Mouse (Mus musculus): ENCODE results near the gene Rbfox3.

The Rbfox3 gene

GRCm38 (mm10) chr11:118911307-118912070 lies at the start of gene Rbfox3:
Rbfox3 (minus strand) TSS chr11:118911597.
- DNase-seq (ENCODE audit: low read depth, low spot score) = peak; percentile 47

- DNase-seq (ENCODE audit: low read depth, low spot score) = peak; percentile 25
Measured at GRCm38 (mm10) chr11:118960649-118961048, 49.3 kb upstream of the Rbfox3 start.

- DNase-seq (ENCODE audit: low read depth, low spot score) = no peak
Measured at GRCm38 (mm10) chr11:118957070-118957471, 45.7 kb upstream of the Rbfox3 start.

DNA sequence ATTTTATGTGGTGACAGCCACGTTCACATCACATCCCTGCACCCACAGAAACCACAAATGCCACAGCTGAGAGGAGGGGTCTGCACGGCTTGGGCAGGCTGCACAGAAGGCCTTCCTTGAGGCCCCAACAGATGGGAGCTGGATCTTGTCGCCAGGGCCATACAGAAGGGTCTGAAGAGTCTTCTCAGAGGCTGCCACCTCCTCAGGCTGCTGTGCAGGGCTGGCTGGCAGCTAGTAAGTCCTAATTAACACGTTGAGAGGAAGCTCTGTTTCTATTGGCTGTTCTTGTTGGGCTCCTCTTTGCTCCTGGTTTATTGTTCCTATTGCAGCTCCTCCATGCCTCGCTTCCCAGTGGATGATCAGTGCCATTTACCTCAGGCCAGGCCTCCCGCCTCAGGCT lies 43.6 kb upstream of the Rbfox3 start:
- DNase-seq (ENCODE audit: low read depth, low spot score) = no peak

- DNase-seq (ENCODE audit: low read depth, low spot score) = no peak
Measured at GRCm38 (mm10) chr11:118945868-118946267, 34.5 kb upstream of the Rbfox3 start.

DNA sequence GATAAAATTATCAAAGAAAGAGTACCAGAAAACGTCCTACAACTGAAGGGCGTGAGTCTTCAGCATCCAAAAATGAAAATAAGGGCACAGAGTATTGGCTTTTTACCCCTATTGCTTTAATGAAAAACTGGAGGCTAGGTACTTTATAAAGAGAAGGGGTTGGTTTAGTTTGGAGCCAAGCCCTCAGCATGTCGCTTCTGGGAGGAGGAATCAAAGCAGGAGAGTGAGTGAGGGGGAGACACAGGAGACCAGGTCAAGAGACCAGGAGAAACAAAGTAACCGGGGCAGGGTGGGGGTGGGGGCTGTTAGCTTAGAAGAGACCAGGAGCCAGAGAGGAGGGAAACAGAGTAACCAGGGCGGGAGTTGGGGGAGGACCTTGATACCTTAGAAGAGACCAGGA lies 29.9 kb upstream of the Rbfox3 start:
- DNase-seq (ENCODE audit: low read depth, low spot score) = no peak

DNA sequence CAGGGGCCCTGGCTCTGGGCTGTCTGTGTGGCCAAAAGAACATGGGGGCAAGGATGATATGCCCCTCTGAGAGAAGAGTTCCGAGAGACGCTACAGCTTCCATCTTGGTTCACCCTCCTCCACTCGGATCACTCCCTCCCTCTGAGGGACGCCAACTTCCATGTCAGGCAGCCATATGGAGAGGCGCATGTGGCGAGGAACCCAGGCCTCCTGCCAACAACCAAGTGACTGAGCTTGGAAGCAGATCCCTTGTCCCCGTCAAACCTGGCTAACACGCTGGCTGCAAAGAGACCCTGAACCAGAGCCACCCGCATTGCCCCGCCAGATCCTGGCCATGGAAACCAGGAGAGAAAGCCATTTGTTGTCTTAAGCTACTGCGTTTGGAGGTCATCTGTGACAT lies 29.1 kb upstream of the Rbfox3 start:
- DNase-seq (ENCODE audit: low read depth, low spot score) = no peak

GRCm38 (mm10) chr11:118939731-118940130 lies 28.3 kb upstream of the Rbfox3 start:
- no peak for DNase-seq (ENCODE audit: low read depth, low spot score)

- DNase-seq (ENCODE audit: low read depth, low spot score) = no peak
Measured at GRCm38 (mm10) chr11:118934925-118935324, 23.5 kb upstream of the Rbfox3 start.

GRCm38 (mm10) chr11:118927081-118927480 lies 15.7 kb upstream of the Rbfox3 start:
- DNase-seq (ENCODE audit: low read depth, low spot score) = peak; percentile 54

DNA sequence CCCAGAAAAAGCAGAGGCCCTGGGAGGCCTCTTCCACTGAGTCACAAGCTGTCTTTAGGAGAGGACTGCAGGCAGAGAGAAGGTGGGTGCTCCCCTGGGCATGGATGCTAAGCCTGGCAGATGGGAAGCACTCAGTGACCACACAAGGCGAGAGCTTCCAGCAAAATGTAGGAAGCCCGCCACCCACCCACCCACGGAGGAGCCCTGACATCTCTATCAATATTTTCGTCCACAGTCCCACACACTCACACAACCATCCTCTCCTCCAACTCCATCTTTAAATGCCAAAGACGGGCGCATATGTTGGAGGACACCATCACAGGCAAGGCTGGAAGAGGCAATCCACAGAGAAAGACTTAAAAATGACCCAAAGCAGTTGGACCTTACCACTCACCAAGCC lies 10.5 kb upstream of the Rbfox3 start:
- no peak for DNase-seq (ENCODE audit: low read depth, low spot score)

- DNase-seq (ENCODE audit: low read depth, low spot score) = no peak
Measured at GRCm38 (mm10) chr11:118916423-118917030, 5.1 kb upstream of the Rbfox3 start.

- DNase-seq (ENCODE audit: low read depth, low spot score) = no peak
Measured at GRCm38 (mm10) chr11:118915888-118916287, 4.5 kb upstream of the Rbfox3 start.

DNA sequence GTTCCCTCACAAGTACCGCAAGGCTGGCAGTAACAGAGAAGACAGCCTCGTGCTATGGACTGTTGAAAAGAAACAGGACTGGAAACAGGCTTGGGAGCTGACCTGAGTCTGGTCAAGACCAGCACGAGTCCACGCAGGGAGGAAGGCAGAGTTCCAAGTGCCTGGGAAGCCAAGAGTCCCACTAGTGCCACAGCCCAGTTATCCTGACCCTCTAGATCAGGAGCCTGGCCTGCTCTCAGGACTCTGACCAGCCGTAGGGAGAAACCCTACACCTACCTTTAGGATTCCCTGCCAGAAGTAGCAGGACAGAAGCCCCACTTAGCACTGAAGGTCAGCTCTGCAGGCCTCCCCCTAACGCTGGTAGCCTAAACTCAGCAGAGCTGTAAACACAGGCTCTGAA lies 1.3 kb upstream of the Rbfox3 start:
- no peak for DNase-seq (ENCODE audit: low read depth, low spot score)

DNA sequence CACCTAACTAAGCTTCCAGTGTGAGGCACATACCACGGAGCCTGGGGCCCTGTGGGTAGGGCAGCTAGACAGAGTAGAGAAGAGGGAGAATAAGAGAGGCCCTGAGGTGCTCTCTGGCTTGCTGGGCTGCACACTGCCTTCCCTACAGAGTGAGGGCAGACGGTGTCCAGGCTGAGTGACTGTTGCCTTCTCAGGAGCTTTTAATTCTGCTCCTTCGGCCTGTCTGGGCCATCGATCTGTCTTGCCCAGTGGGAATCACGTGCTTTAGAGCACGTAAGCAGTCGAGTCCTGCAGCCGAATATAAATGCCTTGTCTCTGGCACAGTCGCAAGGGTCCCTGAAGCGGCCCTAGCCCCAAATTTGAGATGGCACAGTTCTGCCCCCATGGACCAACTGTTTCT lies 641 bp downstream of the Rbfox3 start:
- no peak for DNase-seq (ENCODE audit: low read depth, low spot score)

- DNase-seq (ENCODE audit: low read depth, low spot score) = no peak
Measured at GRCm38 (mm10) chr11:118909814-118910201, 1.6 kb downstream of the Rbfox3 start.

- no peak for DNase-seq (ENCODE audit: low read depth, low spot score)
Measured at GRCm38 (mm10) chr11:118908981-118909813, 2.2 kb downstream of the Rbfox3 start.

DNA sequence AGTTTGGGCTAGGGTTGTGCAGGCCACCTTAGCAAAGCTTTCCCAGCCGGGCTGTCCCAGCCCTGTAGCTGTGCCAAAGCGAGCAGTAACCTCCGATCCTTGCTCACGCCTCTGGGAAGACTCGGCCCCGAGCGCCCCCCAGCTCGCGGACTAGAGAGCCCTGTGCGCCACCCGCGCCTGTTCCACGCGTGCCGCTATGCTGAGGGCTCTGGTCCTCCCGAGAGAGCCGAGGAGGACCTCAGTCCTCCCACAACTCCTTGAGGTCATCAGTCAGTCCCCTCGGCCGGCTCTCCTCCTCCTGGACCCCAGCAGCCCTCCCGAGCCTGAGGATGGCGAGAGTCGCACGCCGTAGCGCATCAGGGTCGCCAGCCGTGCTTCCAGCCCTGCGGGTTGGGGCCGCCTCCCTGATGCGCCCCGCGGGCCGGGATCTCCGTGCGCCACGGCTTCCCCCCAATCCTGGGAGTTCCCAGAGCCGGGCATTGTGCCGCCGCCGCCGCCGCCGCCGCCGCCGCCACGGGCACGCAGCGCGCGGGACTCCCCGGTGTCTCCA lies 2.9 kb downstream of the Rbfox3 start:
- no peak for DNase-seq (ENCODE audit: low read depth, low spot score)

DNA sequence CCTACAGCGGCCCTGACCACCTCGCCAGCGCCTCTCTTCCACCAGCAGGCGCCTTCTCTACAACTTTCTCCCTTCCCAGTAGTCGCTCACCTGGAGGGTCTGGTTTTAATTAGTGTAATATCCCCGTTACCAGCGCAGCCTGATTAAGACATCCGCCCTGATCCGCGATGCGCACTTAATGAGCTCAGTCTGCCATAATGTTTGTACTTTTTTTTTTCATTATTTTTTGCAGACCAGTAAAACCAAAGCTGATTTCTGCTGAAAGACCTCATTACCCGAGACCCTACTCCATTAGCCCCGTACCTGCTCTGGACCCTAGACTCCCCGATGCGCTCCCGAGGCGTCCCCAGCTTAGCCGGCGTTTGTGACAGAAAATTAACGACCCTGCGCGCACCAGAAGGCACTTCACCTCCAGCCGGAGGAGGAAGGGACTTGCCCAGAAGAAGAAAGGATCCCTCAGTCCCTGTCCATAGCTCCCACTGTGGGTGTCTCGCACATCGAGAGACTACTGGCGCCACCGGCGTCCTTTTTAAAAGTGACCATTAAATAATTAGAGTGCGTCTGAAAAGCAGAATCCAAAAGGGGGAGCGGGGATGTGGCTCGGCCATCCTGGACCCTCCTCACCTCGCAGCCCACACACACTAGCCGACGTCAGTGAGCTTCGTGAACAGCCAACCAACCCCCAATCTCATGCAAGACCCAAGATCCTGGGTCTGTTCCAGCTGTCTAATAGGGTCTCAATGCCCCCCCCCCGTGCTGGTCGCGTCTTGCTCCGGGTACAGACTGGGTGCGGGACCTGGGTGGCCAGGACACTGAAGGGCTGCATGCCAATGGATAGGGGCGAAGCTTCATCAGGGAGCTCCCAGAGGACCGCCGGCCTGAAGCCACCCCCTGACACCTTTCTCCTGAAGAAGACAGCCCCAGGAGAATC lies 3.7 kb downstream of the Rbfox3 start:
- no peak for DNase-seq (ENCODE audit: low read depth, low spot score)

- no peak for DNase-seq (ENCODE audit: low read depth, low spot score)
Measured at GRCm38 (mm10) chr11:118906824-118907470, 4.5 kb downstream of the Rbfox3 start.
